In the genomic region with DNA sequence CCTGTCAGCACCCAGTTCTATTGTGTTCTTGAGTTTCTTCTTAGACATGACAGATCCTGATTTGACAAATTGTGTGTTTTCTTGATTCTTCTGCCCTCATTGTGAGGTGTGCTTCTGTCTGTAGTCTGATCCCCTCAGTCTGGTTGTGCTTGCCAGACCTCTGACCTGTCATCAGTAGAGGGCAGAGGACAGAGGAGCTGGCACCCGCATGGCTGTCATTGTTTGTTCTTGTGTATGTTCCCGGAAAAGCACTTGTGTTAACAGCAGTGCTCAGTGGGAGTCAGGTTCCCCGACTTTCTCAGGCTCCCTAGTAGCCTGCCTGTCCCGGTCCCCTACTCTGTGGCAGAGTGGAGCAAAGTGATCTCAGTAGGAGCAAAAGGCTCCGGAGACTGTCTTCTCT, we compare ENCODE assay signal across 14 mouse cellular contexts. TPM values are rescaled to one million over a fixed set of nuclear protein-coding genes. Genes with fewer than 3 reads are reported as not detected.
DNase-seq lines count a peak whose midpoint lies in the region; ATAC-seq and TF ChIP-seq lines count a peak whose summit lies in the region.
"Had no signal": no experiment of that assay in that cellular context is flagged by ENCODE, and none has a peak within 500 bp of the region (broad histone marks: within the 10 kb centered on the region; RNA-seq: fewer than 3 reads in every experiment).

No protein-coding gene starts in this region.

- no peak for DNase-seq in heart, postnatal 4 days
- no peak for DNase-seq in heart, postnatal 0 days (ENCODE audit: low spot score)
- peak; percentile 36 to 50 for DNase-seq in kidney, postnatal 36 days
- peak; percentile 71 for DNase-seq in lung, postnatal 25 days (ENCODE audit: low spot score)
- no peak for DNase-seq in layer of hippocampus, adult 8-10 months (ENCODE audit: low spot score in 2 of 2)
- no peak for DNase-seq in embryonic facial prominence, embryonic 10.5 days (ENCODE audit: low spot score)
- DNase-seq: cerebellum, postnatal 14 days; forebrain, postnatal 0 days; thymus, postnatal 25 days had no signal

- no peak for TF ChIP-seq CTCF in heart, postnatal 0 days (IDR thresholded peaks at IDR 0.05; ENCODE audit: low read depth)

- no peak overlapping the region for H3K4me2 ChIP-seq in heart, embryonic 13.5 days
- H3K4me2 ChIP-seq in heart, postnatal 0 days (ENCODE audit: low read depth, low read length), result peak overlapping the region; percentile 2; the same call in 1 of the 2 replicates
- H3K4me2 ChIP-seq: embryonic facial prominence, embryonic 15.5 days; midbrain, embryonic 12.5 days had no signal

- peaks cover 3% of the 10 kb centered on the region; the same call in 1 of the 2 replicates for H3K36me3 ChIP-seq in heart, embryonic 13.5 days
- 0 out of 2 replicates have a peak, but pooled peaks cover 4% of the 10 kb centered on the region for H3K36me3 ChIP-seq in heart, postnatal 0 days (replicated peaks; ENCODE audit: control insufficient read depth, insufficient read depth, low read length)
- peaks cover 8% of the 10 kb centered on the region for H3K36me3 ChIP-seq in embryonic facial prominence, embryonic 10.5 days (replicated peaks)
- H3K36me3 ChIP-seq: embryonic facial prominence, embryonic 15.5 days; midbrain, embryonic 12.5 days had no signal

- H3K27me3 ChIP-seq in heart, embryonic 13.5 days (replicated peaks), result 0 out of 2 replicates have a peak, but pooled peaks cover 4% of the 10 kb centered on the region
- no peaks in the 10 kb centered on the region for H3K27me3 ChIP-seq in heart, postnatal 0 days (ENCODE audit: control insufficient read depth, insufficient read depth, low read length)
- no peaks in the 10 kb centered on the region for H3K27me3 ChIP-seq in embryonic facial prominence, embryonic 10.5 days (replicated peaks; ENCODE audit: low read depth, poor library complexity, severe bottlenecking)
- H3K27me3 ChIP-seq: embryonic facial prominence, embryonic 15.5 days; midbrain, embryonic 12.5 days had no signal

- TF ChIP-seq EP300 in heart, postnatal 0 days (IDR thresholded peaks at IDR 0.05; ENCODE audit: low read depth), result no peak

- 0 out of 2 replicates have a peak overlapping the region, but pooled peaks have one; percentile 48 for H3K27ac ChIP-seq in heart, embryonic 13.5 days (replicated peaks)
- peak overlapping the region; percentile 55 for H3K27ac ChIP-seq in heart, postnatal 0 days (ENCODE audit: low read depth)
- no peak overlapping the region for H3K27ac ChIP-seq in embryonic facial prominence, embryonic 10.5 days (replicated peaks)
- H3K27ac ChIP-seq: embryonic facial prominence, embryonic 15.5 days; hindbrain, postnatal 0 days; midbrain, embryonic 12.5 days had no signal

- WGBS in heart, embryonic 13.5 days, result 36% methylated on average over 5 of the region's 5 CpGs
- WGBS in heart, postnatal 0 days, result 21% methylated on average over 5 of the region's 5 CpGs
- WGBS in embryonic facial prominence, embryonic 10.5 days, result 37% methylated on average over 5 of the region's 5 CpGs

- H3K9ac ChIP-seq in heart, embryonic 13.5 days, result 0 out of 2 replicates have a peak overlapping the region, but pooled peaks have one; percentile 50
- H3K9ac ChIP-seq in heart, postnatal 0 days (replicated peaks; ENCODE audit: low read depth, low read length), result 0 out of 2 replicates have a peak overlapping the region, but pooled peaks have one; percentile 24
- H3K9ac ChIP-seq: embryonic facial prominence, embryonic 15.5 days; forebrain, postnatal 0 days; midbrain, embryonic 12.5 days had no signal

- no peaks in the 10 kb centered on the region for H3K9me3 ChIP-seq in heart, embryonic 13.5 days
- no peaks in the 10 kb centered on the region for H3K9me3 ChIP-seq in heart, postnatal 0 days (replicated peaks; ENCODE audit: control insufficient read depth, low read length)
- H3K9me3 ChIP-seq in embryonic facial prominence, embryonic 10.5 days, result no peaks in the 10 kb centered on the region
- H3K9me3 ChIP-seq: embryonic facial prominence, embryonic 15.5 days; midbrain, embryonic 12.5 days had no signal

- H3K4me1 ChIP-seq in heart, embryonic 13.5 days, result peaks cover 37% of the 10 kb centered on the region
- peaks cover 21% of the 10 kb centered on the region for H3K4me1 ChIP-seq in heart, postnatal 0 days (ENCODE audit: control insufficient read depth, insufficient read depth)
- peaks cover 27% of the 10 kb centered on the region for H3K4me1 ChIP-seq in embryonic facial prominence, embryonic 10.5 days
- H3K4me1 ChIP-seq: midbrain, embryonic 12.5 days had no signal

- ATAC-seq in heart, embryonic 13.5 days (ENCODE audit: extremely low read depth, insufficient number of reproducible peaks, low FRiP score, low TSS enrichment), result no peak
- ATAC-seq in heart, postnatal 0 days (ENCODE audit: insufficient read depth, low read depth), result 0 out of 2 replicates have a peak, but pooled peaks have one; percentile 32
- no peak for ATAC-seq in CD4-positive, CD25-positive, alpha-beta regulatory T cell, adult 4 months
- ATAC-seq: forebrain, postnatal 0 days; hindbrain, postnatal 0 days had no signal

- H3K4me3 ChIP-seq in heart, embryonic 13.5 days, result no peak overlapping the region
- no peak overlapping the region for H3K4me3 ChIP-seq in heart, postnatal 0 days (ENCODE audit: low read depth, low read length)
- H3K4me3 ChIP-seq in embryonic facial prominence, embryonic 10.5 days, result no peak overlapping the region
- H3K4me3 ChIP-seq: embryonic facial prominence, embryonic 15.5 days; midbrain, embryonic 12.5 days had no signal

RNA-seq across cellular contexts. Expression of a gene that starts 42.2 kb away (rescaled TPM):
- 1.6 and 2.3 TPM in 2 replicates for polyA plus RNA-seq in heart, embryonic 13.5 days (2015; fragmentation: Nextera tagmentation; extraction: Ambion mirVana)
- total RNA-seq in heart, postnatal 4 days (2021), result 10 to 100 TPM; 23.1 to 23.9 TPM
- 6.0 and 11.5 TPM in 2 replicates for total RNA-seq in heart, postnatal 0 days (2014; rRNA removed; ENCODE audit: low replicate concordance)
- 1.2 and 1.3 TPM in 2 replicates for polyA plus RNA-seq in heart, postnatal 0 days (2015; fragmentation: Nextera tagmentation; extraction: Ambion mirVana)
- total RNA-seq in layer of hippocampus, adult 8-10 months (2022), result 1 to 10 TPM; 6.6 to 9.6 (median 8.9) TPM
- 10 to 100 TPM; 10.5 to 25.1 TPM for polyA plus RNA-seq in CD4-positive, CD25-positive, alpha-beta regulatory T cell, adult 4 months (2017; shearing (Covaris generic))
- polyA plus RNA-seq in embryonic facial prominence, embryonic 10.5 days (2016; fragmentation: Nextera tagmentation; extraction: Ambion mirVana), result 2.5 and 2.6 TPM in 2 replicates

Comparison
In these comparisons a context has a peak if more than half of its experiments do, and no peak if none do; other contexts are left out.
1. DNase-seq: peak in kidney, postnatal 36 days (2 of 2) and lung, postnatal 25 days (single experiment); none in heart, postnatal 4 days (single experiment), heart, postnatal 0 days (single experiment), layer of hippocampus, adult 8-10 months (0 of 2) and embryonic facial prominence, embryonic 10.5 days (single experiment).